ENCODE assay signal across 15 mouse cellular contexts in the genomic region with DNA sequence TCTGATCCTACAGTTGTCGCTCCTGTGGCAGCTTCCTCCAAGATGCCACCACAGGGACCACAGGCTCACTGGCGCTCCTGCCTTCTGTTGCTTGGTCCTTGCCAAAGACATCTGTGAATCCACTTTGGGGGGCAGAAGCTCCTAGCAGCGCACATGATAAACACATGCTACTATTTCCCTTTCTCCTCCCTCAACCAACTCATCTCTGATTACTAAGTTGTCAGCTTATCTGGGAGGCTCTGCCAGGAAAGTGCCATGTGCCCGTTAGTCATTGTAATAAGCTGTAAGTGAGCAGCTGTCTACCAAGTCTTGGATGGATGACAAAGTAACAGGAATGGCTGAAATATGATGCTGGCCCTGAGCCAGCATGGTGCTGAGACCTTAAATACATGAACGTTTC.
DNase-seq lines count a peak whose midpoint lies in the region; ATAC-seq and TF ChIP-seq lines count a peak whose summit lies in the region.
"Had no signal": no experiment of that assay in that cellular context is flagged by ENCODE, and none has a peak within 500 bp of the region (broad histone marks: within the 10 kb centered on the region; RNA-seq: fewer than 3 reads in every experiment).

No protein-coding gene starts in this region.

- ATAC-seq in intestine, embryonic 16.5 days: no peak

- H3K4me3 ChIP-seq in gastrocnemius, adult 2 months: no peak overlapping the region
- no peak overlapping the region for H3K4me3 ChIP-seq in intestine, embryonic 16.5 days (ENCODE audit: low read length)
- H3K4me3 ChIP-seq: erythroblast, embryonic 14.5 days; heart, embryonic 13.5 days; myocyte had no signal

- H3K27me3 ChIP-seq in intestine, embryonic 16.5 days (replicated peaks; ENCODE audit: control insufficient read depth, insufficient read depth, low read length): no peaks in the 10 kb centered on the region; the same call in 1 of the 2 replicates
- H3K27me3 ChIP-seq: heart, embryonic 13.5 days had no signal

- no peaks in the 10 kb centered on the region for H3K36me3 ChIP-seq in intestine, embryonic 16.5 days (ENCODE audit: control insufficient read depth, insufficient read depth, low read length)
- H3K36me3 ChIP-seq: heart, embryonic 13.5 days had no signal

- no peak for TF ChIP-seq CTCF in gastrocnemius, adult 2 months (IDR thresholded peaks at IDR 0.05)

- intact Hi-C loops in gastrocnemius, adult 2 months (cut with DNase I): no loop called here

- WGBS in intestine, embryonic 16.5 days: 83% methylated on average over 5 of the region's 5 CpGs

- no peak overlapping the region for H3K9ac ChIP-seq in intestine, embryonic 16.5 days (ENCODE audit: low read depth, low read length)
- H3K9ac ChIP-seq: heart, embryonic 13.5 days had no signal

- H3K27ac ChIP-seq in gastrocnemius, adult 2 months: no peak overlapping the region
- no peak overlapping the region for H3K27ac ChIP-seq in intestine, embryonic 16.5 days (ENCODE audit: low read length)
- H3K27ac ChIP-seq: heart, embryonic 13.5 days; stomach, postnatal 0 days had no signal

- H3K4me2 ChIP-seq in intestine, embryonic 16.5 days (ENCODE audit: low read depth, low read length): no peak overlapping the region
- H3K4me2 ChIP-seq: heart, embryonic 13.5 days had no signal

- no peaks in the 10 kb centered on the region for H3K9me3 ChIP-seq in intestine, embryonic 16.5 days (ENCODE audit: control insufficient read depth, low read length)
- H3K9me3 ChIP-seq: heart, embryonic 13.5 days had no signal

- no peaks in the 10 kb centered on the region for H3K4me1 ChIP-seq in intestine, embryonic 16.5 days (ENCODE audit: control insufficient read depth, insufficient read depth, low read length)

- DNase-seq in gastrocnemius, adult 2 months: peak; percentile 26
- no peak for DNase-seq in gastrocnemius, adult 8-10 months (ENCODE audit: low spot score in 2 of 2)
- peak; percentile 16 for DNase-seq in right cerebral cortex, postnatal 4 days
- no peak for DNase-seq in right cerebral cortex, postnatal 25 days
- peak; percentile 28 for DNase-seq in gastrocnemius, postnatal 10 days
- no peak for DNase-seq in embryo, embryonic 9.5 days (ENCODE audit: extremely low spot score)
- DNase-seq in frontal cortex, postnatal 36 days (ENCODE audit: low spot score in 2 of 2): no peak
- DNase-seq: kidney, adult 9 months; lung, postnatal 14 days; right cerebral cortex, postnatal 14 days had no signal

Comparison
In these comparisons a context has a peak if more than half of its experiments do, and no peak if none do; other contexts are left out.
1. DNase-seq: peak in gastrocnemius, adult 2 months (single experiment), right cerebral cortex, postnatal 4 days (single experiment) and gastrocnemius, postnatal 10 days (single experiment); none in gastrocnemius, adult 8-10 months (0 of 2), right cerebral cortex, postnatal 25 days (single experiment), embryo, embryonic 9.5 days (single experiment) and frontal cortex, postnatal 36 days (0 of 2).